Mouse (Mus musculus) MEL (cell line): ENCODE results near the gene Gm10134. TPM values are rescaled to one million over a fixed set of nuclear protein-coding genes. Genes with fewer than 3 reads are reported as not detected.
A peak's percentile ranks its signal among the peaks of the same experiment; 100 is the strongest.

ENCODE experiments used
- DNase-seq: peaks from one replicate; pipeline ENCODE4 v3.0.0; 2011; ENCODE audit warnings: low read depth, low spot score
- H3K27ac ChIP-seq: 2 replicates; pipeline ENCODE4 v1.5.1; 2012; ENCODE audit warnings: low read depth, mild to moderate bottlenecking, control low read depth, low read length, moderate library complexity; ENCODE audit not compliant: control insufficient read depth
- H3K27me3 ChIP-seq, 2 experiments: fragments of 150-350 bp in 1 of 2; sonication (generic) in 1 of 2; 2 replicates each; pipeline ENCODE4 v1.6.1; 2012; ENCODE audit warnings: low read length in 2 of 2, mild to moderate bottlenecking in 2 of 2, improper control_type of control experiment in 1 of 2, moderate library complexity in 1 of 2; ENCODE audit not compliant: insufficient read depth in 2 of 2, control insufficient read depth in 1 of 2
- H3K36me3 ChIP-seq, 2 experiments: 2 replicates each; pipeline ENCODE4 v1.6.1; 2012 to 2014; ENCODE audit warnings: low read length in 2 of 2, improper control_type of control experiment in 1 of 2, inconsistent platforms in 1 of 2, mild to moderate bottlenecking in 1 of 2; ENCODE audit not compliant: insufficient read depth in 2 of 2, control insufficient read depth in 1 of 2
- H3K4me1 ChIP-seq, 2 experiments: fragments of 150-350 bp in 1 of 2; sonication (generic) in 1 of 2; 2 replicates each; pipeline ENCODE4 v1.6.1; 2012; ENCODE audit warnings: low read length in 2 of 2, improper control_type of control experiment in 1 of 2, mild to moderate bottlenecking in 1 of 2; ENCODE audit not compliant: insufficient read depth in 2 of 2, control insufficient read depth in 1 of 2
- H3K4me3 ChIP-seq, 2 experiments: fragments of 150-350 bp in 1 of 2; sonication (generic) in 1 of 2; 2 replicates each; pipeline ENCODE4 v1.5.1; 2012; ENCODE audit warnings: low read depth in 2 of 2, low read length in 2 of 2, mild to moderate bottlenecking in 2 of 2, moderate library complexity in 2 of 2, control low read depth in 1 of 2, improper control_type of control experiment in 1 of 2; ENCODE audit not compliant: control insufficient read depth in 1 of 2, insufficient read depth in 1 of 2
- H3K79me2 ChIP-seq: 2 replicates; pipeline ENCODE4 v1.6.1; 2012; ENCODE audit warnings: mild to moderate bottlenecking, low read length, moderate library complexity; ENCODE audit not compliant: control insufficient read depth, poor library complexity, insufficient read depth
- H3K9ac ChIP-seq: 2 replicates; pipeline ENCODE4 v1.6.1; 2012; ENCODE audit warnings: low read depth, mild to moderate bottlenecking, control low read depth, low read length, moderate library complexity; ENCODE audit not compliant: control insufficient read depth, poor library complexity, severe bottlenecking
- H3K9me3 ChIP-seq: fragments of 150-350 bp; sonication (generic); replicated peaks from 2 replicates; pipeline ENCODE4 v1.6.1; 2012; ENCODE audit warnings: mild to moderate bottlenecking, low read length, improper control_type of control experiment, moderate library complexity; ENCODE audit not compliant: insufficient read depth
- CTCF ChIP-seq, 3 experiments: IDR thresholded peaks in 2 of 3; conservative IDR thresholded peaks in 1 of 3; 2 replicates each; pipeline ENCODE4 v1.5.1; 2011 to 2012; ENCODE audit warnings: low read length in 3 of 3, low read depth in 2 of 3, mild to moderate bottlenecking in 2 of 3, improper control_type of control experiment in 1 of 3, inconsistent platforms in 1 of 3, mixed read lengths in 1 of 3, moderate library complexity in 1 of 3; ENCODE audit not compliant: control insufficient read depth in 1 of 3, insufficient read depth in 1 of 3, poor library complexity in 1 of 3, severe bottlenecking in 1 of 3
- ELF1 ChIP-seq: IDR thresholded peaks from 2 replicates; pipeline ENCODE4 v1.6.1; 2014; ENCODE audit warnings: low read depth, mild to moderate bottlenecking, inconsistent platforms, low read length, improper control_type of control experiment, moderate library complexity
- GATA1 ChIP-seq: IDR thresholded peaks from 2 replicates; pipeline ENCODE4 v1.6.1; 2011; ENCODE audit warnings: low read depth, low read length, improper control_type of control experiment
- JUND ChIP-seq: IDR thresholded peaks from 2 replicates; pipeline ENCODE4 v1.6.1; 2011; ENCODE audit warnings: low read depth, mild to moderate bottlenecking, improper control_type of control experiment, low read length
- MAX ChIP-seq: IDR thresholded peaks from 2 replicates; pipeline ENCODE4 v1.6.1; 2011; ENCODE audit warnings: low read length, improper control_type of control experiment
- MAZ ChIP-seq: IDR thresholded peaks from 2 replicates; pipeline ENCODE4 v1.6.1; 2012; ENCODE audit warnings: low read depth, mild to moderate bottlenecking, inconsistent platforms, low read length, improper control_type of control experiment
- MEF2A ChIP-seq: IDR thresholded peaks from 2 replicates; pipeline ENCODE4 v1.6.1; 2014; ENCODE audit warnings: low read depth, mild to moderate bottlenecking, inconsistent platforms, low read length, improper control_type of control experiment; ENCODE audit not compliant: poor library complexity, insufficient replicate concordance, severe bottlenecking; ENCODE audit errors: extremely low read depth
- MYB ChIP-seq: IDR thresholded peaks from 2 replicates; pipeline ENCODE4 v1.6.1; 2011; ENCODE audit warnings: mild to moderate bottlenecking, low read depth, low read length, improper control_type of control experiment
- POLR2A ChIP-seq, 2 experiments: IDR thresholded peaks; 2 replicates each; pipeline ENCODE4 v1.6.1; 2011 to 2012; ENCODE audit warnings: low read length in 2 of 2, mild to moderate bottlenecking in 2 of 2, control low read depth in 1 of 2, improper control_type of control experiment in 1 of 2, low read depth in 1 of 2, moderate library complexity in 1 of 2; ENCODE audit not compliant: control insufficient read depth in 1 of 2, insufficient read depth in 1 of 2, poor library complexity in 1 of 2
- RAD21 ChIP-seq: IDR thresholded peaks from 2 replicates; pipeline ENCODE4 v1.6.1; 2011; ENCODE audit warnings: mild to moderate bottlenecking, low read depth, low read length, improper control_type of control experiment
- SMC3 ChIP-seq: IDR thresholded peaks from 2 replicates; pipeline ENCODE4 v1.6.1; 2011; ENCODE audit warnings: low read depth, low read length, improper control_type of control experiment
- TCF12 ChIP-seq: IDR thresholded peaks from 2 replicates; pipeline ENCODE4 v1.6.1; 2014; ENCODE audit warnings: low read depth, mild to moderate bottlenecking, inconsistent platforms, low read length, improper control_type of control experiment, moderate library complexity
- USF1 ChIP-seq: IDR thresholded peaks from 2 replicates; pipeline ENCODE4 v1.6.1; 2014; ENCODE audit warnings: low read depth, mild to moderate bottlenecking, inconsistent platforms, low read length, improper control_type of control experiment, moderate library complexity
- ZC3H11A ChIP-seq: IDR thresholded peaks from 2 replicates; pipeline ENCODE4 v1.6.1; 2012; ENCODE audit warnings: low read depth, mild to moderate bottlenecking, inconsistent platforms, low read length, improper control_type of control experiment
- polyA plus RNA-seq, 2 experiments: library from polyadenylated mRNA; stranded (reverse) in 1 of 2; unstranded in 1 of 2; fragments of >175 nt in 1 of 2; fragments of >200 nt in 1 of 2; gene quantifications; 2 replicates each; pipeline versions ENCODE4 v1.2.1 to v1.2.4; 2012; ENCODE audit warnings: low replicate concordance in 2 of 2, low read depth in 1 of 2; ENCODE audit not compliant: insufficient read length in 2 of 2, insufficient read depth in 1 of 2, missing spikeins in 1 of 2
- total RNA-seq: library from RNA; depleted of rRNA; stranded (reverse); fragments of 300-350 nt; gene quantifications from 2 replicates; pipeline ENCODE4 v1.2.3, GENCODE M21; 2012

Gm10134 gene
- total and polyA plus RNA-seq, 3 experiments = not detected

GRCm38 (mm10) chr2:28547237-28548172 lies 41.6 kb downstream of the Gm10134 start:
- TF ChIP-seq SMC3 = peak; percentile 79
- peak; percentile 92 for TF ChIP-seq RAD21
- no peak for TF ChIP-seq ELF1
- TF ChIP-seq CTCF (IDR thresholded peaks at IDR 0.05 in 2 of 3, conservative IDR thresholded peaks at IDR 0.05 in 1 of 3; ENCODE audit: control insufficient read depth in 1 of 3, insufficient read depth in 1 of 3, low read depth in 2 of 3, low read length in 3 of 3, poor library complexity in 1 of 3, severe bottlenecking in 1 of 3) = peak; percentile 91 to 98 (median 93)
- TF ChIP-seq POLR2A (IDR thresholded peaks at IDR 0.05; ENCODE audit: control insufficient read depth in 1 of 2, insufficient read depth in 1 of 2, low read depth in 1 of 2, low read length in 2 of 2, poor library complexity in 1 of 2) = no peak
- peak; percentile 60; the same call in 1 of the 2 replicates for TF ChIP-seq ZC3H11A
- TF ChIP-seq, all 39 proteins: peak for 4
- H3K27me3 ChIP-seq = no peaks in the 10 kb centered on the region
- DNase-seq = peak; percentile 79
- H3K9ac ChIP-seq = no peak overlapping the region
- peaks cover 0 to 6% of the 10 kb centered on the region in 2 experiments; a peak in 2 of 4 replicates for H3K4me1 ChIP-seq
- no peak overlapping the region for H3K27ac ChIP-seq
- no peaks in the 10 kb centered on the region for H3K79me2 ChIP-seq
- no peak overlapping the region for H3K4me3 ChIP-seq
- H3K36me3 ChIP-seq = peaks cover 0 to 3% of the 10 kb centered on the region in 2 experiments; a peak in 1 of 4 replicates
- H3K9me3 ChIP-seq = no peaks in the 10 kb centered on the region

- TF ChIP-seq USF1 = no peak
- no peak for TF ChIP-seq GATA1
- no peak for TF ChIP-seq MAX
- TF ChIP-seq CTCF (IDR thresholded peaks at IDR 0.05 in 2 of 3, conservative IDR thresholded peaks at IDR 0.05 in 1 of 3; ENCODE audit: control insufficient read depth in 1 of 3, insufficient read depth in 1 of 3, low read depth in 2 of 3, low read length in 3 of 3, poor library complexity in 1 of 3, severe bottlenecking in 1 of 3) = no peak
- no peak for TF ChIP-seq MYB
- TF ChIP-seq MEF2A = no peak
- no peak for TF ChIP-seq ELF1
- no peak for TF ChIP-seq TCF12
- TF ChIP-seq RAD21 = no peak
- no peak for TF ChIP-seq MAZ
- no peak for TF ChIP-seq JUND
- TF ChIP-seq ZC3H11A = no peak
- DNase-seq = no peak
- Histone ChIP-seq H3K9ac (no peak overlapping the region), H3K27me3 (no peaks in the 10 kb centered on the region), H3K4me3 (no peak overlapping the region), H3K36me3 (peaks cover 0 to 3% of the 10 kb centered on the region in 2 experiments; a peak in 1 of 4 replicates), H3K79me2 (no peaks in the 10 kb centered on the region), H3K4me1 (peaks cover 0 to 6% of the 10 kb centered on the region in 2 experiments; a peak in 2 of 4 replicates), H3K27ac (no peak overlapping the region), H3K9me3 (no peaks in the 10 kb centered on the region)
Measured at GRCm38 (mm10) chr2:28549157-28549556, 43.3 kb downstream of the Gm10134 start.
